Mouse (Mus musculus) stomach, embryonic 14.5 days (tissue): ENCODE measurements at regions not wholly inside any gene's neighbourhood (a gene's known extent, or its start where the extent isn't known, plus 50 kb on each side); places are given as distances from the start of the nearest gene placed in this dataset.

ENCODE experiments used
- ATAC-seq: fragments of 200-750 bp; cut with Nextera tagmentation; 2 replicates; pipeline ENCODE4 v1.8.0; 2017; ENCODE audit warnings: low read depth, moderate TSS enrichment; ENCODE audit not compliant: insufficient number of reproducible peaks, insufficient read depth, low FRiP score
- H3K27ac ChIP-seq: fragments of 300-500 bp; sonication (generic); 2 replicates; pipeline ENCODE4 v1.5.1; 2014; ENCODE audit warnings: mild to moderate bottlenecking, low read length, moderate library complexity, mixed read lengths
- H3K27me3 ChIP-seq: fragments of 300-500 bp; sonication (generic); 2 replicates; pipeline ENCODE4 v1.6.1; 2014; ENCODE audit warnings: low read length, control low read depth, mixed read lengths; ENCODE audit not compliant: control insufficient read depth, insufficient read depth
- H3K36me3 ChIP-seq: fragments of 300-500 bp; sonication (generic); 2 replicates; pipeline ENCODE4 v1.6.1; 2014; ENCODE audit warnings: mild to moderate bottlenecking, control low read depth, low read length, moderate library complexity, mixed read lengths; ENCODE audit not compliant: control insufficient read depth, insufficient read depth
- H3K4me1 ChIP-seq: fragments of 300-500 bp; sonication (generic); 2 replicates; pipeline ENCODE4 v1.6.1; 2014; ENCODE audit warnings: low read length, control low read depth, mixed read lengths; ENCODE audit not compliant: control insufficient read depth, insufficient read depth
- H3K4me2 ChIP-seq: fragments of 300-500 bp; sonication (generic); replicated peaks from 2 replicates; pipeline ENCODE4 v1.6.1; 2014; ENCODE audit warnings: low read depth, low read length, control low read depth
- H3K4me3 ChIP-seq: fragments of 300-500 bp; sonication (generic); 2 replicates; pipeline ENCODE4 v1.5.1; 2014; ENCODE audit warnings: low read depth, low read length, control low read depth
- H3K9ac ChIP-seq: fragments of 300-500 bp; sonication (generic); replicated peaks from 2 replicates; pipeline ENCODE4 v1.6.1; 2014; ENCODE audit warnings: low read depth, mild to moderate bottlenecking, control low read depth, low read length, moderate library complexity, mixed read lengths
- H3K9me3 ChIP-seq: fragments of 300-500 bp; sonication (generic); 2 replicates; pipeline ENCODE4 v1.6.1; 2016; ENCODE audit warnings: low read depth, low read length, control low read depth; ENCODE audit not compliant: control insufficient read depth
- WGBS: fragments of 180-500 bp; shearing (Covaris S2); extraction: QIAGEN DNeasy Blood & Tissue Kit; methylation state at CpG from one replicate; pipeline ENCODE4 v1.1.7; 2014; 5-methylcytosine and 5-hydroxymethylcytosine counted together

DNA sequence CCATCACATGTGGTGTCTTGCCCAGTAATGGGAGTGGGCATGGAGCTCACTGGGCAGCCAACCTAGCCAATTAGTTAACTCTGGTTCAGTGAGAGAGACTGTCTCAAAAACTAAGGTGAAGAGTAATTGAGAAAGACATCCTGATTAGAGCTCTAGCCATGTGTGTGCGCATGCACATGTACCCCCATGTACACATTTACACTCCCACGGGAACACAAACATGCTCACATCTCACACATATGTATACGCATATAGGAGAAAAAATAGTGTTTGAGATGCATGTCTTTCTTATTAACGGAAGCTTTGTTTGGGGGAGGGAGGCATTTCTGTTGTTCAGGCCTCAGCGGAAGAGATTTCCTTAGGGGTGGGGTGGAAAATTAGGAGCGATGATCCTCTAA lies 99.4 kb downstream of the Rpap3 start:
- Histone ChIP-seq H3K9ac (no peak overlapping the region), H3K27ac (no peak overlapping the region), H3K4me1 (no peaks in the 10 kb centered on the region), H3K27me3 (no peaks in the 10 kb centered on the region), H3K4me2 (peak overlapping the region; percentile 77), H3K4me3 (peak overlapping the region; percentile 27; the same call in 1 of the 2 replicates), H3K36me3 (no peaks in the 10 kb centered on the region), H3K9me3 (no peaks in the 10 kb centered on the region)
- WGBS: 41% methylated on average over 6 of the region's 6 CpGs
- no peak for ATAC-seq

DNA sequence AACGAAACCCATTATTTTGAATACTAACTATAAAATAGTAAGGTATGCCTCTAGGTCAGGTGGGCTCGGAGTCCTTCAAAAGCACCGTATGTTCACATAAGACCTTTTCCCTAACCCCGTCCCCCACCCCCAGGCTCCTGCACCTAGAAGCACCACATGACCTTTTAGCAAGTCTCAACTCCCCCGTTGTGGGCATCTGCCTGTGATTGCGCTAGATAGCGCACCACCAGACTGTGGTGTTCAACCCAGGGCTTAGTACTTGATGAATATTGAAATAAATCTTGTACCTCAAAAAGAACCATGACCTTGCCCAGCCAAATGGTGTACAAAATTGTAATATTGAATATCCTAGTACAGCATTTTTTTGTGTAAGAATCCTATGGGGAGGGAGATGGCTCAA lies 99.8 kb downstream of the Rpap3 start:
- 88% methylated on average over 7 of the region's 7 CpGs for WGBS
- H3K9me3 ChIP-seq: no peaks in the 10 kb centered on the region
- H3K36me3 ChIP-seq: no peaks in the 10 kb centered on the region
- H3K4me1 ChIP-seq: no peaks in the 10 kb centered on the region
- no peak overlapping the region for H3K27ac ChIP-seq
- H3K4me3 ChIP-seq: no peak overlapping the region
- no peak overlapping the region for H3K9ac ChIP-seq
- ATAC-seq: no peak
- no peak overlapping the region for H3K4me2 ChIP-seq
- H3K27me3 ChIP-seq: no peaks in the 10 kb centered on the region

DNA sequence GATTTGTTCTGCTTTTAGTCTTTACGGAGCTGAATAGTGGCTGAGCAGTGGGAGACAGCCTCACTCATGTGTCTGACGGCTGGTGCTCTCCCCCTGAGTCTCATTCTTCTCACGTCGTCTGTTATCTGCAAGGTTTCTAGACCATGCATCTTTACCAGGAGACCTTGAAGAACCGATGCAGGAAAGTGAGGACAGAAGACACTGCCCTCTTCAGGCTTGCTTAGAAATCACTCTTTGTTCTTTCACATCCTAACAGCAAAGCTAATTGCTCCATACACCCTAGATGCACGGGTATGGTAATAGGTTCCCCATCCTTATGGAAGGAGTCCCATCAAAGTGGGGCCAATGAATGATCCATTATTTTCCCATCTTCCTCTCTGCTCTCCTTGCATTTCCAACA lies 102.1 kb downstream of the Rpap3 start:
- Histone ChIP-seq H3K36me3 (no peaks in the 10 kb centered on the region), H3K4me2 (no peak overlapping the region), H3K27ac (no peak overlapping the region), H3K4me1 (no peaks in the 10 kb centered on the region), H3K27me3 (no peaks in the 10 kb centered on the region), H3K9ac (no peak overlapping the region), H3K9me3 (no peaks in the 10 kb centered on the region), H3K4me3 (no peak overlapping the region)
- ATAC-seq: no peak
- WGBS: 57% methylated on average over 6 of the region's 6 CpGs

- no peak overlapping the region for H3K4me2 ChIP-seq
- H3K36me3 ChIP-seq: no peaks in the 10 kb centered on the region
- H3K4me3 ChIP-seq: no peak overlapping the region
- no peaks in the 10 kb centered on the region for H3K9me3 ChIP-seq
- H3K4me1 ChIP-seq: peaks cover 8% of the 10 kb centered on the region; the same call in 1 of the 2 replicates
- no peak overlapping the region for H3K9ac ChIP-seq
- WGBS: 68% methylated on average over 8 of the region's 8 CpGs
- H3K27me3 ChIP-seq: no peaks in the 10 kb centered on the region
- no peak for ATAC-seq
- no peak overlapping the region for H3K27ac ChIP-seq
These were observed 107.4 kb downstream of the Rpap3 start for GRCm38 (mm10) chr15:97598270-97598669.

- no peaks in the 10 kb centered on the region for H3K27me3 ChIP-seq
- H3K27ac ChIP-seq: no peak overlapping the region
- no peaks in the 10 kb centered on the region for H3K36me3 ChIP-seq
- ATAC-seq: no peak
- H3K9ac ChIP-seq: no peak overlapping the region
- H3K4me2 ChIP-seq: no peak overlapping the region
- no peaks in the 10 kb centered on the region for H3K9me3 ChIP-seq
- H3K4me1 ChIP-seq: peaks cover 8% of the 10 kb centered on the region; the same call in 1 of the 2 replicates
- WGBS: 36% methylated on average over 8 of the region's 8 CpGs
- no peak overlapping the region for H3K4me3 ChIP-seq
These were observed 109.0 kb downstream of the Rpap3 start for GRCm38 (mm10) chr15:97596514-97597081.

DNA sequence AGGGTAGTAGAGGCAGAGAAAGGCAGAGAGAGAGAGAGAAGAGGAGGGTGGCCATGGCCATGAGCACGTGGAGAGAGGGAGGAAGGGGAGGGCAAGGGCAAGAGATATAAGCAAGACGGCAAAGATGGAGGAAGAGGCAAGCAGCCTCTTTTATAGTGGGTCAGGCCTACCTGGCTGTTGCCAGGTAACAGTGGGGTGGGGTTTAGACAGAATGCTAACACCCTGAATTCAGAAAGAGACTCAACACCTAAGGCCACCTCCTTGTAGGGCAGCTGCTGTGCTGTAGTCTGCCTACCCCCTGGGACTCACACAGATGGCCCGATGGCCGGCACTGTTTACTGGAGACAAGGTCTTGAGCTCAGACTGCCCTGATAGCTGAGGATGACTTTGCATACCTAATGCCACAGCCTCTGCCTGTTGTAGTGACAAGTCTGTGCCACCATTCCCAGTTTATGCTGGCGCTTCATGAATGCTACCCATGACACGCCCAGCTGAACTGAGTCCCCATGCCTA lies 110.3 kb downstream of the Rpap3 start:
- Histone ChIP-seq H3K4me2 (no peak overlapping the region), H3K4me3 (no peak overlapping the region), H3K9me3 (no peaks in the 10 kb centered on the region), H3K4me1 (peaks cover 8% of the 10 kb centered on the region; the same call in 1 of the 2 replicates), H3K9ac (no peak overlapping the region), H3K36me3 (no peaks in the 10 kb centered on the region), H3K27me3 (no peaks in the 10 kb centered on the region), H3K27ac (no peak overlapping the region)
- WGBS: 69% methylated on average over 6 of the region's 6 CpGs
- ATAC-seq: no peak

GRCm38 (mm10) chr15:97593781-97594600 lies 111.6 kb downstream of the Rpap3 start:
- Histone ChIP-seq H3K4me2 (no peak overlapping the region), H3K27me3 (no peaks in the 10 kb centered on the region), H3K36me3 (no peaks in the 10 kb centered on the region), H3K9me3 (no peaks in the 10 kb centered on the region), H3K27ac (no peak overlapping the region), H3K4me1 (peaks cover 8% of the 10 kb centered on the region; the same call in 1 of the 2 replicates), H3K4me3 (no peak overlapping the region), H3K9ac (no peak overlapping the region)
- ATAC-seq: no peak
- 57% methylated on average over 11 of the region's 11 CpGs for WGBS

DNA sequence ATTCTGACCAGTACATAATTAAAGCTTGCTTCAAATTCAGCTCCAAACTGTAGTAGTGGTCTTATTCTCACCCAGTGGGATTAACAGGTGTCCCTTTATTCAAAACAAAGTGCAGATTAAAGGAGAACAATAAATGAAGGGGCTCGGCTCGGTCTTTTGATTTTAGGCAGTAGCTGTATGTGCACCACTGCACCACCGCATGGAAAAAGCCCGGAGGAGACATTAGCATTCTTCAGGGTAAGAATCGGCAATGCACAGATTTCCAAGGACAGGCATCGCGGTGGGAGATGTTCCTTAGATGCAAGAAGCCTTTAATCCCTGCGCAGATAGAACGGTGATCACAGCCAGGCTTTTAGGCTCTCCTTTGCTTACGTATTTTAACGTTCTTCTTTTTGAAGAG lies 112.8 kb downstream of the Rpap3 start:
- WGBS: 88% methylated on average over 11 of the region's 11 CpGs
- no peak overlapping the region for H3K4me2 ChIP-seq
- no peaks in the 10 kb centered on the region for H3K9me3 ChIP-seq
- no peak for ATAC-seq
- H3K27me3 ChIP-seq: no peaks in the 10 kb centered on the region
- H3K4me1 ChIP-seq: peaks cover 8% of the 10 kb centered on the region; the same call in 1 of the 2 replicates
- no peak overlapping the region for H3K4me3 ChIP-seq
- H3K27ac ChIP-seq: no peak overlapping the region
- no peaks in the 10 kb centered on the region for H3K36me3 ChIP-seq
- H3K9ac ChIP-seq: no peak overlapping the region
